Mouse (Mus musculus): ENCODE measurements around the gene Sept12. TPM values are rescaled to one million over a fixed set of nuclear protein-coding genes. Genes with fewer than 3 reads are reported as not detected.
A peak's percentile ranks its signal among the peaks of the same experiment; 100 is the strongest.

Sept12 gene
- polyA plus RNA-seq, 1 experiment from 2014 or later, result not detected

DNA sequence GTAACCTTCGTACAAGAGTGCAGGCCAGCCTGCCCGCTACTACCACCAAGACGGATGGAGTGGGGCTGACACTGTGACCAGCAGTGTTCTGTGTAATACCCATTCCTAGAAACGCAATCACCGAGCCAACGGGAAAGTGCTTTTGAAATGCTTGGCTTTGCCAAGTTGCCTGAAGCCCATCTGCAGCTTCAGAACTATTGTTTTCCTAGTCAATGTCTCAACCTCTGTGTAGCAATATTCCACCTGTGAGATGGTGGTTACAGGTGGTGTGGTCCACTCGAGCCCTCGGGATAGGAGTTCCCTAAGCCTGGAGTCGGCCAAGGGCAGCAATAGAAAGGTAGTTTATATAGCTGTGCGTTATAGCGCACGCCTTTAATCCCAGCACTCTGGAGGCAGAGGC is 12.9 kb downstream of the Sept12 start:
- Histone ChIP-seq H3K9ac (no peak overlapping the region), H3K4me3 (replicated peaks; ENCODE audit: low read length) (no peak overlapping the region), H3K27ac (no peak overlapping the region), H3K36me3 (replicated peaks; ENCODE audit: control insufficient read depth, insufficient read depth) (no peaks in the 10 kb centered on the region), H3K27me3 (ENCODE audit: control insufficient read depth, insufficient read depth, low read length) (no peaks in the 10 kb centered on the region), H3K4me1 (replicated peaks; ENCODE audit: control insufficient read depth, insufficient read depth, low read length) (no peaks in the 10 kb centered on the region), H3K4me2 (replicated peaks) (no peak overlapping the region), H3K9me3 (ENCODE audit: control insufficient read depth, low read length) (no peaks in the 10 kb centered on the region)
- DNase-seq (ENCODE audit: low spot score) (no peak), ATAC-seq (ENCODE audit: low FRiP score) (no peak)
- 94% methylated on average over 12 of the region's 12 CpGs for WGBS

DNA sequence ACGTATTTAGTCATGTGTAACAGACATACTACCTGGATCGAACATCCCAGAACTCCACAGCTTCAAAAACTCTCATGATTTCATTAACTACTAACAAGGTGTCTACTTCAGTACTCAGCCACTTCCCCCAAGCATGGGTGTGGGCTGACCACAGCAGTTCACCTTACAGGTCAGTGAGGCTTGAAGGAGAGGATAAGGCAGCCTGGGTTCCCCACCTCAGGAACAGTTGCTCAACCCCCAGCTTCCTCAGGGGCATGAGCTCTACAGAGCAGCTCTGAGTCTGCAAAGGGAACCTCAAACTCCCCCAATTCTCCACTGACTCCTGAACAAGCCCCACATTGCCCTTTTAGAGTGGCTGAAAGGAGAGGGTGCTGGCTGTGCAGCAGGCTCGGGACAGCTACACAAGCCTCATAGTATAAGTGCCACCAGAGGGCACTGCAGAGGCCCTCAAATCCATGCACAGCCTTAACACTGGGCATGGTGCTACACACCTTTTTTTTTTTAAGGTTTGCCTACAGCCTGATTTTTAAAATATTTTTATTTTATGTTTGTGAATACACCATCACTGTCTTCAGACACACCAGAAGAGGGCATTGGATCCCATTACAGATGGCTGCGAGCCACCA is 17.8 kb downstream of the Sept12 start:
- Histone ChIP-seq H3K9me3 (ENCODE audit: control insufficient read depth, low read length) (no peaks in the 10 kb centered on the region), H3K27ac (no peak overlapping the region), H3K27me3 (ENCODE audit: control insufficient read depth, insufficient read depth, low read length) (no peaks in the 10 kb centered on the region), H3K4me2 (replicated peaks) (no peak overlapping the region), H3K4me3 (replicated peaks; ENCODE audit: low read length) (no peak overlapping the region), H3K4me1 (replicated peaks; ENCODE audit: control insufficient read depth, insufficient read depth, low read length) (no peaks in the 10 kb centered on the region), H3K36me3 (replicated peaks; ENCODE audit: control insufficient read depth, insufficient read depth) (no peaks in the 10 kb centered on the region), H3K9ac (no peak overlapping the region)
- ATAC-seq (ENCODE audit: low FRiP score) (no peak), DNase-seq (ENCODE audit: low spot score) (peak; percentile 36)
- 72% methylated on average over 4 of the region's 4 CpGs for WGBS

DNA sequence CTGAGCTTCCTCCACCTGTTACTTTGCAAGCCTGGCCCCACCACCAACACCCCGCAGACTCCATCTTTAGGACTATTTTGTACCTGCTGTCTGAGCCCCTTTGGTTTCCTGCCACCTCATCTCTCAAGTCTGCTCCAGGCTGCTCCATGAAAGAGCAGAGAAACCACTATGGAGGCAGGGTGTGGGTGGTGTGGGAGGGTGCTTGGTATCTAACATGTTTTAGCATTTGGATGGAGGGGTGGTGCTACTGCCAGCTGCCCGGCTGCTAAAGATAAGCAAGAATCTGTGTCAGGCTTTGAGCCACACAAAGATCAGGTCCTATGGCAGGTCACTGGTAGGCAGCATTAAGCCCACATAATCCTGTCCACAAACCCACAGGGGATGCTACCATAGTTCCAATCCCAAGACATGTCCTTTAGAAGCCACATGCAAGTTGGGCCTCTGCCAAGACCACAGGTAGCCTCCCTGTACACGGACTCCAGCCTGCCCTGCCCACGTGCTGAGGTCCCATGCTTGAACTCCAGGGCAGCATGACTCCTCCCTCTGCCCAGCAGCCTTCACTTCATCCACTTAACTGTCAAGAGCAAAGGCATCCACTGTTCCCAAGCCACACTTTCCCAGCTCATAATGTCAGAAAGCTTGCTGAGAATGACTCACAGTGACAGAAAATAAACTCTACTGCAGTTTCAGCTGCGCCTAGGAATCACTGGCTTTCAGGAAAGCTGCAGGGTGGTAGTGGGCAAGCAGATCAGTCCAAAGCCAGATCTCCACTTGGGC is 19.2 kb downstream of the Sept12 start:
- Histone ChIP-seq H3K4me3 (replicated peaks; ENCODE audit: low read length) (no peak overlapping the region), H3K4me1 (replicated peaks; ENCODE audit: control insufficient read depth, insufficient read depth, low read length) (no peaks in the 10 kb centered on the region), H3K4me2 (replicated peaks) (no peak overlapping the region), H3K27ac (no peak overlapping the region), H3K9ac (no peak overlapping the region), H3K9me3 (ENCODE audit: control insufficient read depth, low read length) (no peaks in the 10 kb centered on the region), H3K27me3 (ENCODE audit: control insufficient read depth, insufficient read depth, low read length) (no peaks in the 10 kb centered on the region), H3K36me3 (replicated peaks; ENCODE audit: control insufficient read depth, insufficient read depth) (no peaks in the 10 kb centered on the region)
- ATAC-seq (ENCODE audit: low FRiP score), result no peak
- WGBS, result 72% methylated on average over 5 of the region's 5 CpGs
- DNase-seq (ENCODE audit: low spot score), result no peak

GRCm38 (mm10) chr16:4976180-4976579 is 21.5 kb downstream of the Sept12 start:
- no peaks in the 10 kb centered on the region for H3K27me3 ChIP-seq (ENCODE audit: control insufficient read depth, insufficient read depth, low read length)
- H3K9ac ChIP-seq, result no peak overlapping the region
- H3K27ac ChIP-seq, result no peak overlapping the region
- H3K36me3 ChIP-seq (replicated peaks; ENCODE audit: control insufficient read depth, insufficient read depth), result no peaks in the 10 kb centered on the region; the same call in 1 of the 2 replicates
- no peaks in the 10 kb centered on the region for H3K4me1 ChIP-seq (replicated peaks; ENCODE audit: control insufficient read depth, insufficient read depth, low read length)
- no peak overlapping the region for H3K4me2 ChIP-seq (replicated peaks)
- DNase-seq (ENCODE audit: low spot score), result no peak
- H3K9me3 ChIP-seq (ENCODE audit: control insufficient read depth, low read length), result no peaks in the 10 kb centered on the region
- no peak for ATAC-seq (ENCODE audit: low FRiP score)
- WGBS, result 76% methylated on average over 2 of the region's 2 CpGs
- H3K4me3 ChIP-seq (replicated peaks; ENCODE audit: low read length), result no peak overlapping the region

DNA sequence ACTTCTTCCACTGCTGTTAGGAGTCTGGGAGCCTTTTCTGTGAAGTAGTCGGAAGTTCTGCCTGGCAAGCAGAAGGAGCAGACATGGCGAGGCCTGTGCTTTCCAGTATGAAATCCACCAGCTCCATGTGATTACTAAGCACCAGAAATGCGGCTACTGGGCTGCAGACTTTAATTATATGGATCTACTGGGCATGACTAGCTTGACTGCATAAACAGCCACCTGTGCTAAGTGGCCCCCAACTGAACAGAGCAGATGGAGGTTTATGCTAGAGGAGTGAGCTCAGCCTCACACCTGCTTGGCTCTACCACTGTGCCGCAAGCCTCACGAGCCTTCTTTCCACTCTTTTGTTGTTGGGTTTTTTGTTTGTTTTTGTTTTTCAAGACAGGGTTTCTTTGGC is 23.1 kb downstream of the Sept12 start:
- ATAC-seq (ENCODE audit: low FRiP score), result no peak

DNA sequence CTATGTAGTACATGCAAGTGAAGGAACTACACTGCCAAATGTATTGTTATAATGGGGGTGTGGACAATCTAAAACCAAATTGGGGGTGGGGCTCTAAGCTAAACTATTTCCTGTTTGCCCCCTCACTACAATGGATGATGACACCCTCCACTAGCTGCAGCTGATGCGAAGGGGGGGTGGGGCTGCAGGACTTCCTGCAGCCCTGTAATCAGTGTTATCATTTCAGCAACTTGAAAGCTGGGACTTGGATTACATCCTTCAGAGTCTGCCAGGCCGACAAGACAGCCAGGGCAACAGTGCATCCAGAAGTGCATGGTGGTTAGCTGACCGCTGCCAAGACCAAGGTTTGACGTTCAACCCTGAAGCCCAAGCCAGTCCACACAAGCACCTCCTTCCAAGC is 26.0 kb downstream of the Sept12 start:
- no peak overlapping the region for H3K4me2 ChIP-seq (replicated peaks)
- no peaks in the 10 kb centered on the region for H3K4me1 ChIP-seq (replicated peaks; ENCODE audit: control insufficient read depth, insufficient read depth, low read length)
- 86% methylated on average over 4 of the region's 4 CpGs for WGBS
- ATAC-seq (ENCODE audit: low FRiP score) (no peak), DNase-seq (ENCODE audit: low spot score) (no peak)
- no peaks in the 10 kb centered on the region for H3K27me3 ChIP-seq (ENCODE audit: control insufficient read depth, insufficient read depth, low read length)
- no peak overlapping the region for H3K9ac ChIP-seq
- H3K9me3 ChIP-seq (ENCODE audit: control insufficient read depth, low read length), result no peaks in the 10 kb centered on the region
- H3K36me3 ChIP-seq (replicated peaks; ENCODE audit: control insufficient read depth, insufficient read depth), result peaks cover 5% of the 10 kb centered on the region; the same call in 1 of the 2 replicates
- no peak overlapping the region for H3K27ac ChIP-seq
- no peak overlapping the region for H3K4me3 ChIP-seq (replicated peaks; ENCODE audit: low read length)

More for the DNA sequence above, 23.1 kb downstream of the Sept12 start:
- H3K4me1 ChIP-seq (replicated peaks; ENCODE audit: control insufficient read depth, insufficient read depth, low read length), result no peaks in the 10 kb centered on the region
- no peaks in the 10 kb centered on the region; the same call in 1 of the 2 replicates for H3K36me3 ChIP-seq (replicated peaks; ENCODE audit: control insufficient read depth, insufficient read depth)
- H3K9ac ChIP-seq, result no peak overlapping the region
- H3K27me3 ChIP-seq (ENCODE audit: control insufficient read depth, insufficient read depth, low read length), result no peaks in the 10 kb centered on the region
- H3K27ac ChIP-seq, result no peak overlapping the region
- H3K4me3 ChIP-seq (replicated peaks; ENCODE audit: low read length), result no peak overlapping the region
- 83% methylated on average over 5 of the region's 5 CpGs for WGBS
- H3K4me2 ChIP-seq (replicated peaks), result no peak overlapping the region
- H3K9me3 ChIP-seq (ENCODE audit: control insufficient read depth, low read length), result no peaks in the 10 kb centered on the region
- DNase-seq (ENCODE audit: low spot score), result no peak

DNA sequence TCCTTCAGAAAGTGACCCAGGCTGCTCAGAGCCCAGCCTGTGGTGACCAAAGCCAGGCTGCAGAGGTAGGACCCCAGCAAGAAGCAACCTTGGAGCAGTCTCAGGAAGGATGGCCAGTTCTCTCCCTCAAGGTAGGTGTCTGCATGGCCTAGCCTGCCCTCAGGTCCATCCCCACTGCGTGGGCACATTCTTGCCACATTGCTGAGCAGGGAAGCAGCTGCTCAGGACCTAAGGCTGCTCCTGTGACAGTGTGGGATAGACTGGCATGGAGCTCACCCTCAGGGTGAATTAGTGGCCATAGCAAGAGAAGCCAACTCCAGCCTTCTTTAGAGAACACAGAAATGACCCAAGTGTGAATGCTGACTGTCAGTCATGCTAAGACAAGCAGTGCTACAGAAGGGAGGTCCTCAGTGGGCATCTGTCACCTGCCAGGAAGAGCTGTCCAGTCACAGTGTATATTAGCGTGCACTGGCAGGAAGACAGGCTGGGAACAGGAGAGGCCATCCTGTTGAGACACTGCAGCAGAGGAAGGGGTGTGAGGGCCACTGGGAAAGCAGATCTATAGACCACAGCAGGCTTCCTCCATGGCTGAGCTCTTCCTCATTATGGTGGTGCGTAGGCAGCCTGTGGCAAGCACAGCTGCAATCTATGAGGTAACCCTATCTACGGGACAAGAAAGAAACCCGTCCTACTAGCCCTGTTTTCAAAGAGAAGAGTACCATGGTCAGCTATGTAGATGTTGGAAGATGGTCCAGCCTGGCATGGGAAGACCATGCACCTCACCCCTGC is 28.4 kb downstream of the Sept12 start:
- peaks cover 5% of the 10 kb centered on the region; the same call in 1 of the 2 replicates for H3K36me3 ChIP-seq (replicated peaks; ENCODE audit: control insufficient read depth, insufficient read depth)
- no peak for DNase-seq (ENCODE audit: low spot score)
- no peaks in the 10 kb centered on the region for H3K27me3 ChIP-seq (ENCODE audit: control insufficient read depth, insufficient read depth, low read length)
- no peaks in the 10 kb centered on the region for H3K9me3 ChIP-seq (ENCODE audit: control insufficient read depth, low read length)
- H3K4me2 ChIP-seq (replicated peaks), result no peak overlapping the region
- WGBS, result 85% methylated on average over 5 of the region's 5 CpGs
- ATAC-seq (ENCODE audit: low FRiP score), result no peak
- no peak overlapping the region for H3K9ac ChIP-seq
- H3K4me3 ChIP-seq (replicated peaks; ENCODE audit: low read length), result no peak overlapping the region
- peaks cover 7% of the 10 kb centered on the region; the same call in 1 of the 2 replicates for H3K4me1 ChIP-seq (replicated peaks; ENCODE audit: control insufficient read depth, insufficient read depth, low read length)
- no peak overlapping the region for H3K27ac ChIP-seq

DNA sequence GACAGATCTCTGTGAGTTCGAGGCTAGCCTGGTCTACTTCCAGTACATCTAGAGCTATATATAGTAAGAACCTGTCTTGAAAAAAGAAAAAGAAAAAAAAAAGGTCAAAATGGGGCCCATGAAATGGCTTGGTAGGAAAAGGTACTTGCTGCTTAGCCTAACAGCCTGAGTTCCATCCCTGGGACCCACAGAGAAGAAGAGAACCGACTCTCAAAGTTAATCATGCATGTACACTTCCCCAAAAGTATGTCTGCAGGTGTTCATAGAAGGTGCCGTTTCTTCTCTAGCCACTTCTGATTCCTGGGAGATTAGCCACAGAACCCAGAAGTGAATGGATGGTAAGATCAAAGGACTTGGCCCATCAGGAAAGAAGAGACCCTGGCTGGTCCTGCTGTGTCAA is 29.2 kb downstream of the Sept12 start:
- Histone ChIP-seq H3K27ac (no peak overlapping the region), H3K27me3 (ENCODE audit: control insufficient read depth, insufficient read depth, low read length) (no peaks in the 10 kb centered on the region), H3K4me2 (replicated peaks) (no peak overlapping the region), H3K9me3 (ENCODE audit: control insufficient read depth, low read length) (no peaks in the 10 kb centered on the region), H3K9ac (no peak overlapping the region), H3K36me3 (replicated peaks; ENCODE audit: control insufficient read depth, insufficient read depth) (peaks cover 5% of the 10 kb centered on the region; the same call in 1 of the 2 replicates), H3K4me3 (replicated peaks; ENCODE audit: low read length) (no peak overlapping the region), H3K4me1 (replicated peaks; ENCODE audit: control insufficient read depth, insufficient read depth, low read length) (peaks cover 8% of the 10 kb centered on the region)
- DNase-seq (ENCODE audit: low spot score) (no peak), ATAC-seq (ENCODE audit: low FRiP score) (no peak)
- 84% methylated on average over 3 of the region's 3 CpGs for WGBS
